Mouse (Mus musculus) WW6 (cell line): ENCODE measurements at regions not wholly inside any gene's neighbourhood (a gene's known extent, or its start where the extent isn't known, plus 50 kb on each side); places are given as distances from the start of the nearest gene placed in this dataset.

Source experiments
- DNase-seq: peaks from one replicate; pipeline ENCODE4 v3.0.0-alpha.2; 2013; ENCODE audit warnings: low read depth, low spot score

- DNase-seq, result peak; percentile 16
These were observed 56.3 kb upstream of the Mctp2 start for GRCm38 (mm10) chr7:72362690-72363089.

GRCm38 (mm10) chr7:72391323-72391722, 84.9 kb upstream of the Mctp2 start:
- DNase-seq, result peak; percentile 39

- peak; percentile 13 for DNase-seq
These were observed 93.6 kb upstream of the Mctp2 start for GRCm38 (mm10) chr7:72400056-72400455.

- DNase-seq, result no peak
These were observed 99.7 kb upstream of the Mctp2 start for GRCm38 (mm10) chr7:72406131-72406530.

- DNase-seq, result no peak
These were observed 102.1 kb upstream of the Mctp2 start for GRCm38 (mm10) chr7:72408409-72408986.

- DNase-seq, result no peak
These were observed 132.1 kb upstream of the Mctp2 start for GRCm38 (mm10) chr7:72438552-72438951.

GRCm38 (mm10) chr7:72442001-72442400, 135.6 kb upstream of the Mctp2 start:
- no peak for DNase-seq

GRCm38 (mm10) chr7:72444016-72444415, 137.6 kb upstream of the Mctp2 start:
- no peak for DNase-seq

- DNase-seq, result no peak
These were observed 138.4 kb upstream of the Mctp2 start for GRCm38 (mm10) chr7:72444792-72445191.

GRCm38 (mm10) chr7:72446911-72447310, 140.5 kb upstream of the Mctp2 start:
- DNase-seq, result no peak

GRCm38 (mm10) chr7:72462978-72463377, 156.6 kb upstream of the Mctp2 start:
- no peak for DNase-seq

- DNase-seq, result no peak
These were observed 158.2 kb upstream of the Mctp2 start for GRCm38 (mm10) chr7:72464658-72465057.

- DNase-seq, result no peak
These were observed 163.3 kb upstream of the Mctp2 start for GRCm38 (mm10) chr7:72469691-72470090.

GRCm38 (mm10) chr7:72474751-72475150, 168.3 kb upstream of the Mctp2 start:
- no peak for DNase-seq

- no peak for DNase-seq
These were observed 172.5 kb upstream of the Mctp2 start for GRCm38 (mm10) chr7:72478936-72479335.

GRCm38 (mm10) chr7:72481275-72481674, 174.9 kb upstream of the Mctp2 start:
- no peak for DNase-seq

GRCm38 (mm10) chr7:72490161-72490560, 183.8 kb upstream of the Mctp2 start:
- no peak for DNase-seq

- no peak for DNase-seq
These were observed 186.9 kb upstream of the Mctp2 start for GRCm38 (mm10) chr7:72493292-72493691.

- DNase-seq, result no peak
These were observed 190.7 kb upstream of the Mctp2 start for GRCm38 (mm10) chr7:72496933-72497631.

GRCm38 (mm10) chr7:72498562-72499230, 192.3 kb upstream of the Mctp2 start:
- DNase-seq, result no peak

GRCm38 (mm10) chr7:72499788-72500187, 193.4 kb upstream of the Mctp2 start:
- DNase-seq, result no peak

GRCm38 (mm10) chr7:72500190-72500589, 193.8 kb upstream of the Mctp2 start:
- DNase-seq, result no peak

GRCm38 (mm10) chr7:72500996-72501395, 194.6 kb upstream of the Mctp2 start:
- DNase-seq, result no peak
